Mouse (Mus musculus) 3T3-L1 (cell line): ENCODE data around the gene Tmem273.

Experiments used
- DNase-seq: peaks from one replicate; pipeline ENCODE4 v3.0.0-alpha.2; 2015; ENCODE audit warnings: low read depth, low spot score

Gene Tmem273

DNA sequence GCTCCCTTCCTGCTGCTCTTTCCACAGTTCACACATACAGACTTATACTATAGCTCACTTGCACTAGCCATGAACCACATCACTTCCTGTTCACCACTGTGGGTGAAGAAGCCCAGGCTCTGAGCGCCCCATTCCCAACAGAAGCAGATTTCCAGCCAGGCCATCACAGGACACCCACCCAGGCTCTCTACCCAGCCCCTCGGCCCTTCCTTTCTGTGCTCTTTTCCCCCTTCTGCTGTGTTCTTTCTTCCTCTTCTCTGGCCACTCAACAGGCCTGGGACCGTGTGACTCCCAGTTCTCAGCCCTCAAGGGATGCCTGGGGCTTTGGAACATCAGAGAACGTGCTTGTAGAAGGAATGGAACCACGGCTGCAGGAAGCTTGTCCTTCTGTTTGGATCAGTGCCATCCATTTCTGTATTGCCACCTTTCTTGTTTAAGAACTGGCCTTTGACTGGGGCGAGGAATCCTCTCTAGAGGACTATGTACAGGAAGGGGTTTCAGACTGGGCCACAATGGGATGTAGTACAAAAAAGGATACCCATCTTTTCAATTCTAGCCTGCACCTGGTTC, 73.3 kb downstream of the Tmem273 start:
- no peak for DNase-seq

DNA sequence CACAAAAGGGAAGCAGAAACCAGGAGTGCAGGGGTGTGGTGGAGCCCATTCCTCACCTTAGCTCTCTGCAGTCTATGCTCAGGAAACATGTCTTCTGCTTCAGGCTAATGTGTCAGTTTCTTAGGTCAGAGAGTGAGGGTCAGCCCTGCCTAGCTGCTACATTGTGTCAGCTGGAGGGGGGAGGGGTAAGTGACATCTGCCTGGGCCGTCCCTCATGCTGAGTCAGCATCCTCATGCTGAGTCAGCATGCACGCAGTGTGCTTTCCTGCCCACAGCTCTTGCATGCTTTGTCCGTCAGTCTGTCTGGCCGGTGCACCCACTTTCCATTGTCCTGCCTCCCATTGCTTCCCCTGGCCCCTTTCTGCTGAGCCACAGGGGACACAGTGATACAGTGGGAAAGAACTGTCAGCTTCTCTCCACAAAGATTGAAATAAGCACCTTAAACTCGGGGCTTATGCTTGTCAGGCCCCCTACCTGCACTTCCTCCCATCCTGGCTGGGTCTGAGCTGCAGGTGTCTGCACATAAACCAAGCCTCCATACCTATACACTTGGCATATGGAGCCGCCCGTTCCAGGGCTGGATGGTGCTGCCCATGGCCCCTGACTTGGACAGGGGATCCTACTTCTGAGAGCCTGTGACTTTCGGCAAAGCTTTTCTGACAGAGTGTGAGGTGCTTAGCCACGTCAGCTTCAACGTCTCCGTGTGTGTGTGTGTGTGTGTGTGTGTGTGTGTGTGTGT, 74.2 kb downstream of the Tmem273 start:
- DNase-seq = no peak

DNA sequence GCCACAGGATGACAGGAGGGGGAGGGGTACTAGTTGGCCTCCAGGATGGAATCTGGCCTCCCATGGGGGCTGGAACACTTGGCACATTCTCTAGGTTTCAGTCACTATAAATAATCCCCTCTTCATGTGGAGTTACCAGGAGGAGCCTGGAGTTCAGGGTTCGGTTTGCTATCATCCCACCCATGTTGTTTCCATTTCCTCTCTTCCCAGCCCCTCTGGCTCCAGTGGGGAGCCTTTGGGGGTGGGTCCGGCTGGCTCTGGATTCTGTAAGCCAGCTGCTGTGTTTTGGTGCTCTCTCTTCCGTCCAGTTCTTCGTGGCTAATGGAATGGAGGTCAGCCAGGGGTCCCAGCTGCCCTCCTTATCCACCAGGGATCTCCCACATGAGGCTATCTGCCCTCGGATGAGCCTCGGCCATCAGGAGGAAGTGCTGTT, 75.4 kb downstream of the Tmem273 start:
- no peak for DNase-seq

DNA sequence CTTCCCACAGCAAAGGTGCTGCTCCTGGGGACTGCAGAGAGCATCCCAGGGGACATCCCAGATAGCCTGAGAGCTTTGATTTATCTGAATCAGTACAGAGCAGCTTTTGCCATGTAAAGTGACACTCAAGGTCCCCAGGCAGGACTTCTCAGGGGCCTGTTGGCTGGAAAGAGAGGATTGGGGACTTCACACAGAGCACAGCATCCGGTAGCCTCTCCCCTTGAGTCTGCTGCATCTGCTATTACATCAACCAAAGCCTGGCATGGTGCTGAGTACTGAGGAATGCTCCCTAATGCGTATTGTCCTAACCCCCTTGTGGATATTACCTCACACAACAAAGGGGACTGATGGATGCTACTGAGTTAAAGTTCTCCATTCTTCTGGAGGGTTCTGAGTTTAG, 75.9 kb downstream of the Tmem273 start:
- DNase-seq = no peak

DNA sequence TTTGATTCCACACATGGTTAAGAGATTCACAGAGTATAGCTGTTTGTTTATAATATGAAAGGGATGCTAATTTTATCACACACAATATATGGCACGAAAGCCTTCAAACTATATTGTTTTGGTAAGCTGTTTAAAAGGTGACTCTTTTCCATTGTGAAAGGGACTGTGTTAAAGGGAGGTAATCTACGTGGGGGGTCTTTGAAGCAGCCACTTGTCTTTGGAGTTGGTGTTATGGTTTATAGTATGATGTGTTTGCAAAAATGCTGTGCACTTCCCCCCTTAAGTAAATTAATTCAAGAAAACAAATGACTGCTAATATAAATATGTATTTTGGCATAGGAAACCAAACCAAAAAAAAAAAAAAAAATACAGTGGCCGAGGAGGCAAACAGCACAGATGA, 79.6 kb downstream of the Tmem273 start:
- DNase-seq = no peak
